Mouse (Mus musculus) ES-Bruce4 (cell line): ENCODE results near the gene Eif2b4.

Experiments used
- CTCF ChIP-seq: IDR thresholded peaks from one replicate; pipeline ENCODE4 v1.8.1; 2011; ENCODE audit warnings: low read depth, low read length
- POLR2A ChIP-seq: IDR thresholded peaks from one replicate; pipeline ENCODE4 v1.8.1; 2011; ENCODE audit warnings: low read length; ENCODE audit not compliant: insufficient read depth

GRCm38 (mm10) chr5:31196207-31196606 is 3.0 kb upstream of the Eif2b4 start:
- TF ChIP-seq POLR2A (no peak), CTCF (no peak)
